Mouse (Mus musculus): ENCODE results near the gene Sepsecs.

Gene Sepsecs

GRCm38 (mm10) chr5:52610306-52610705, 59.2 kb downstream of the Sepsecs start:
- no peak for DNase-seq (ENCODE audit: low spot score in 2 of 2)

GRCm38 (mm10) chr5:52609672-52610071, 59.8 kb downstream of the Sepsecs start:
- DNase-seq (ENCODE audit: low spot score in 2 of 2) = no peak

DNA sequence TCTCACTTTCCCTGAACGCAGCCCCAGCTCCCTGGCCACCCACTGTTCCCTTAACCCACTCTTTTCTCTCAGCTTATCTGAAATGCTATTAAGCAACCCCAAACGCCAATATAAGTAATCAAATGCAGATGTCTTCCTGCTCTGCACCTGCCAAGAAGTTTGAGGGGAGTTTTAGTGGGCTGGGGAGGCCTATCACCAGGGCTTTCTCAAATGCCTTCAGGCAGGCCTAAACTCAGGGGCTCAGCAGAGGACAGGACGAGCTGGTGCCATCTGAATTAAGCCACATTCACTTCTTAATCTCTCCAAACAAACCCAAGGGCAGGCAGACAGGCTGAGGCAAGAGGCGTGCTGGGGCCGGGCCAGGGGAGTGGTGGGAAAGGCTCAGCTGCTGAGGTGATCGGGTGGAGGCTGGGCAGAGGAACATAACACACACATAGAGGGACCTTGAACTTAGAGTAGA, 64.9 kb downstream of the Sepsecs start:
- DNase-seq (ENCODE audit: low spot score in 2 of 2) = no peak

DNA sequence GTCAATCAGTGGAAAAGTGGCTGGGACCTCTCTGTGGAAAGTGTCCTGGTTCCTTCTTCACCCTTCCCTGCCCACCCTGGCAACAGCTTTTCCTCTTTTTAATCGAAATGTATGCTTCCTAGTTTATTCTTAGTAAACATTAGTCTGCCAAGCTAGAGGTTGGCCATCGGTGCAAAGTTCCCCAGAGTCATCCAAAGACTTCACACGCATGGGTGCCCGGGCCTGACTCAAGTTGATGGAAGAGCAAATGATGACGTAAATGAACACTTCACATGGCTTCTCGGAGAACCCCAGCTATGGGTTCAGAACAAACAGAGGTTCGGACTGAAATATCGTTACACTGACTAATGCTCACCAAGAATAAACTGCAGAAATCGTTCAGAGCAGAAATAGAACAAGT, 78.9 kb downstream of the Sepsecs start:
- no peak for DNase-seq (ENCODE audit: low spot score in 2 of 2)

Measured in spleen, postnatal 14 days (tissue).